In genomic region chr10:59812939-59813338, GRCm38 (mm10) we compare ENCODE assay signal across 10 mouse cellular contexts.
DNase-seq lines count a peak whose midpoint lies in the region; ATAC-seq and TF ChIP-seq lines count a peak whose summit lies in the region.
"Had no signal": no experiment of that assay in that cellular context is flagged by ENCODE, and none has a peak within 500 bp of the region (broad histone marks: within the 10 kb centered on the region; RNA-seq: fewer than 3 reads in every experiment).

No protein-coding gene starts in this region.

- peak; percentile 60 for TF ChIP-seq CTCF in hindbrain, postnatal 0 days (IDR thresholded peaks at IDR 0.05; ENCODE audit: low read depth)

- no peaks in the 10 kb centered on the region for H3K36me3 ChIP-seq in hindbrain, postnatal 0 days (ENCODE audit: insufficient read depth, low read length)
- no peaks in the 10 kb centered on the region for H3K36me3 ChIP-seq in hindbrain, embryonic 13.5 days
- no peaks in the 10 kb centered on the region; the same call in 1 of the 2 replicates for H3K36me3 ChIP-seq in forebrain, embryonic 10.5 days (replicated peaks)
- no peaks in the 10 kb centered on the region for H3K36me3 ChIP-seq in midbrain, embryonic 13.5 days

- no peak for ATAC-seq in hindbrain, postnatal 0 days
- ATAC-seq in hindbrain, embryonic 13.5 days (ENCODE audit: low FRiP score): no peak
- ATAC-seq in midbrain, embryonic 13.5 days: peak; percentile 32; the same call in 1 of the 2 replicates
- ATAC-seq: Patski had no signal

- no peaks in the 10 kb centered on the region for H3K9me3 ChIP-seq in hindbrain, postnatal 0 days (ENCODE audit: low read length)
- no peaks in the 10 kb centered on the region for H3K9me3 ChIP-seq in hindbrain, embryonic 13.5 days
- no peaks in the 10 kb centered on the region for H3K9me3 ChIP-seq in forebrain, embryonic 10.5 days
- no peaks in the 10 kb centered on the region for H3K9me3 ChIP-seq in midbrain, embryonic 13.5 days

- H3K27me3 ChIP-seq in hindbrain, postnatal 0 days (ENCODE audit: insufficient read depth, low read length): no peaks in the 10 kb centered on the region
- H3K27me3 ChIP-seq in hindbrain, embryonic 13.5 days: no peaks in the 10 kb centered on the region
- H3K27me3 ChIP-seq in forebrain, embryonic 10.5 days (ENCODE audit: poor library complexity, severe bottlenecking): no peaks in the 10 kb centered on the region
- H3K27me3 ChIP-seq in midbrain, embryonic 13.5 days: no peaks in the 10 kb centered on the region
- H3K27me3 ChIP-seq: Patski had no signal

- H3K4me1 ChIP-seq in hindbrain, postnatal 0 days (ENCODE audit: insufficient read depth, low read length): no peaks in the 10 kb centered on the region
- peaks cover 16% of the 10 kb centered on the region for H3K4me1 ChIP-seq in hindbrain, embryonic 13.5 days (replicated peaks)
- H3K4me1 ChIP-seq in forebrain, embryonic 10.5 days: peaks cover 18% of the 10 kb centered on the region
- peaks cover 22% of the 10 kb centered on the region for H3K4me1 ChIP-seq in midbrain, embryonic 13.5 days (replicated peaks)

- H3K27ac ChIP-seq in hindbrain, postnatal 0 days: no peak overlapping the region
- no peak overlapping the region; the same call in 1 of the 2 replicates for H3K27ac ChIP-seq in hindbrain, embryonic 13.5 days
- peak overlapping the region; percentile 33 for H3K27ac ChIP-seq in forebrain, embryonic 10.5 days
- no peak overlapping the region for H3K27ac ChIP-seq in midbrain, embryonic 13.5 days

- WGBS in hindbrain, postnatal 0 days: 23% methylated on average over 13 of the region's 13 CpGs
- WGBS in hindbrain, embryonic 13.5 days: 28% methylated on average over 13 of the region's 13 CpGs
- 25% methylated on average over 13 of the region's 13 CpGs for WGBS in forebrain, embryonic 10.5 days
- 27% methylated on average over 13 of the region's 13 CpGs for WGBS in midbrain, embryonic 13.5 days

- no peak overlapping the region for H3K9ac ChIP-seq in hindbrain, postnatal 0 days (replicated peaks; ENCODE audit: low read length)
- H3K9ac ChIP-seq in hindbrain, embryonic 13.5 days: no peak overlapping the region
- no peak overlapping the region for H3K9ac ChIP-seq in midbrain, embryonic 13.5 days (replicated peaks)

- peak; percentile 60 for DNase-seq in hindbrain, postnatal 0 days (ENCODE audit: low spot score)
- peak; percentile 75 for DNase-seq in ZHBTc4 (ENCODE audit: low read depth, low spot score)
- DNase-seq in forebrain, embryonic 10.5 days (ENCODE audit: extremely low spot score, low spot score): peak; percentile 42
- no peak for DNase-seq in layer of hippocampus, adult 8-10 months (ENCODE audit: low spot score in 2 of 2)
- no peak for DNase-seq in gastrocnemius, postnatal 25 days
- no peak for DNase-seq in left cerebral cortex, postnatal 14 days (ENCODE audit: low spot score in 2 of 2)
- DNase-seq: lung, postnatal 4 days had no signal

- H3K4me3 ChIP-seq in hindbrain, postnatal 0 days (ENCODE audit: low read length): no peak overlapping the region
- no peak overlapping the region for H3K4me3 ChIP-seq in hindbrain, embryonic 13.5 days
- no peak overlapping the region for H3K4me3 ChIP-seq in forebrain, embryonic 10.5 days
- no peak overlapping the region for H3K4me3 ChIP-seq in midbrain, embryonic 13.5 days (replicated peaks)

- intact Hi-C loops in left cerebral cortex, postnatal 14 days (cut with DNase I): loop anchor here (10.0 kb wide), 1 partner anchor 318 kb away; no protein-coding TSS in a partner anchor

- H3K4me2 ChIP-seq in hindbrain, postnatal 0 days (ENCODE audit: low read depth, low read length): no peak overlapping the region
- no peak overlapping the region for H3K4me2 ChIP-seq in hindbrain, embryonic 13.5 days
- H3K4me2 ChIP-seq in midbrain, embryonic 13.5 days (replicated peaks): no peak overlapping the region

Comparison
In these comparisons a context has a peak if more than half of its experiments do, and no peak if none do; other contexts are left out.
1. DNase-seq: peak in hindbrain, postnatal 0 days (single experiment), ZHBTc4 (single experiment) and forebrain, embryonic 10.5 days (single experiment); none in layer of hippocampus, adult 8-10 months (0 of 2), gastrocnemius, postnatal 25 days (single experiment) and left cerebral cortex, postnatal 14 days (0 of 2).